Mouse (Mus musculus) testis, adult 2 months (tissue): ENCODE measurements around the gene Ccdc141.

Experiments
- CTCF ChIP-seq: fragments of 200-500 bp; IDR thresholded peaks from 2 replicates; pipeline ENCODE4 v1.5.1; 2012; ENCODE audit warnings: low read depth, mild to moderate bottlenecking, inconsistent platforms, low read length, moderate library complexity; ENCODE audit not compliant: control insufficient read depth, insufficient read depth, insufficient replicate concordance
- POLR2A ChIP-seq: fragments of 200-500 bp; IDR thresholded peaks from 2 replicates; pipeline ENCODE4 v1.6.1; 2012; ENCODE audit warnings: low read depth, mild to moderate bottlenecking, inconsistent platforms, low read length, moderate library complexity; ENCODE audit not compliant: control insufficient read depth

DNA sequence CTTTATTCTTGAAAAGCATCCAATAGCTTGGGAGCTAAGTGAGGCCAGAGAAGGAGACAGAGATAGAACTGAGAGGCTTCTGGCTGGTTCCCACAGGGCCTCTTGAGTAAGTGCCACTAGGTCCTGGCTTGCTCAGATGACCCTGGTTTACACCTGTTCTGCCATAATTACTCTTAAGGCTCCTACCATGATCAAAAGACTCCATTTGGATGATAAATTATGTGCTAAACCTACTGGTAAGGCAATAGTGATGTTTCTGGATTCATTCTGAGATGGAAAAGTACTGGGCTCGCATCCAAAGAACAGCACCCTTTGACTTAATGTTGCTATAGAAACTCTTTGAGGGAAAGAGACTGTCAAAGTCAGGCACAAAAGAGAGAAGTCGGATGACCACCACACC, 3.9 kb upstream of the Ccdc141 start:
- TF ChIP-seq POLR2A (no peak), CTCF (no peak)
